Comparison of ENCODE assay signal across 9 mouse cellular contexts in genomic region chr7:16491759-16492158, GRCm38 (mm10). TPM values are rescaled to one million over a fixed set of nuclear protein-coding genes. Genes with fewer than 3 reads are reported as not detected.
A peak's percentile ranks its signal among the peaks of the same experiment; 100 is the strongest.
DNase-seq lines count a peak whose midpoint lies in the region; ATAC-seq and TF ChIP-seq lines count a peak whose summit lies in the region.
"Had no signal": no experiment of that assay in that cellular context is flagged by ENCODE, and none has a peak within 500 bp of the region (broad histone marks: within the 10 kb centered on the region; RNA-seq: fewer than 3 reads in every experiment).

No protein-coding gene starts in this region.

- DNase-seq in CD8-positive naive resting alpha-beta T cell, adult 2 months (ENCODE audit: low read depth in 2 of 2, low spot score in 2 of 2), result peak; percentile 46 to 64
- DNase-seq in adrenal gland, adult 2 months, result peak; percentile 60
- DNase-seq in embryo, embryonic 10.5 days (ENCODE audit: low spot score), result peak; percentile 74
- DNase-seq in kidney, postnatal 10 days, result peak; percentile 81
- peak; percentile 59 for DNase-seq in lung, adult 2 months
- DNase-seq in thymus, postnatal 0 days (ENCODE audit: low spot score), result peak; percentile 90

- no peaks in the 10 kb centered on the region for H3K4me1 ChIP-seq in lung, adult 2 months (ENCODE audit: control insufficient read depth, insufficient read depth, low read length)

- TF ChIP-seq CTCF in lung, adult 2 months (IDR thresholded peaks at IDR 0.05; ENCODE audit: insufficient read depth, low read length), result peak; percentile 96

- H3K4me3 ChIP-seq in lung, adult 2 months (replicated peaks; ENCODE audit: extremely low read depth, low read depth, low read length), result no peak overlapping the region

- no peak for TF ChIP-seq POLR2A in lung, adult 2 months (IDR thresholded peaks at IDR 0.05; ENCODE audit: borderline replicate concordance, extremely low read depth, low read depth, low read length)

- 30% methylated on average over 3 of the region's 3 CpGs for WGBS in lung, adult 2 months

- ATAC-seq in granulocyte monocyte progenitor cell, adult 5-6 weeks (replicated peaks; ENCODE audit: poor library complexity, severe bottlenecking), result peak; percentile 83
- ATAC-seq in neutrophil, adult 5-6 weeks (ENCODE audit: extremely low read depth, insufficient number of reproducible peaks, low FRiP score, poor library complexity, severe bottlenecking), result peak; percentile 52

RNA-seq across cellular contexts. Expression of gene Npas1, which starts 14.2 kb away (rescaled TPM):
- not detected for total RNA-seq in adrenal gland, adult 2 months (2021)
- not detected in 2 replicates for polyA plus RNA-seq in adrenal gland, adult 2 months (2012; rRNA removed)
- total RNA-seq in granulocyte monocyte progenitor cell, adult 5-6 weeks (2014; fragmentation: Nextera tagmentation), result not detected in 2 replicates
- not detected in 2 replicates for total RNA-seq in granulocyte monocyte progenitor cell, adult 5-6 weeks (2017)
- not detected in 2 replicates for polyA plus RNA-seq in lung, adult 2 months (2012; rRNA removed)
- not detected in 2 replicates for total RNA-seq in neutrophil, adult 5-6 weeks (2017)
- polyA plus RNA-seq in thymus, postnatal 0 days (2015; fragmentation: Nextera tagmentation; extraction: Ambion mirVana), result 0.31 and 0.52 TPM in 2 replicates
- polyA plus RNA-seq: gonadal fat pad, adult 2 months had no signal

RNA-seq across cellular contexts. Expression of gene Tmem160, which starts 39.2 kb away (rescaled TPM):
- 10 to 100 TPM; 31.1 to 76.6 TPM for total RNA-seq in adrenal gland, adult 2 months (2021)
- 409 and 528 TPM in 2 replicates for polyA plus RNA-seq in adrenal gland, adult 2 months (2012; rRNA removed)
- total RNA-seq in granulocyte monocyte progenitor cell, adult 5-6 weeks (2014; fragmentation: Nextera tagmentation), result 27.5 and 71.6 TPM in 2 replicates
- 17.2 and 26.2 TPM in 2 replicates for total RNA-seq in granulocyte monocyte progenitor cell, adult 5-6 weeks (2017)
- 129 and 205 TPM in 2 replicates for polyA plus RNA-seq in lung, adult 2 months (2012; rRNA removed)
- 5.8 and 6.8 TPM in 2 replicates for total RNA-seq in neutrophil, adult 5-6 weeks (2017)
- polyA plus RNA-seq in thymus, postnatal 0 days (2015; fragmentation: Nextera tagmentation; extraction: Ambion mirVana), result 148 and 149 TPM in 2 replicates
